Mouse (Mus musculus) E14TG2a.4 (cell line): ENCODE measurements around the gene Baiap2l1.
"Not testable (repeated sequence)": the region's sequence is repeated elsewhere in the genome, so short reads cannot be mapped to it uniquely, and the experiment has no call there.

Experiments
- H3K27me3 ChIP-seq: 2 replicates; pipeline ENCODE4 v1.6.1; 2014; ENCODE audit warnings: low read length, control low read depth; ENCODE audit not compliant: insufficient read depth
- H3K36me3 ChIP-seq: 2 replicates; pipeline ENCODE4 v1.6.1; 2014; ENCODE audit warnings: low read length, control low read depth; ENCODE audit not compliant: insufficient read depth
- H3K4me1 ChIP-seq: replicated peaks from 2 replicates; pipeline ENCODE4 v1.6.1; 2014; ENCODE audit warnings: low read depth, low read length, control low read depth
- H3K4me3 ChIP-seq: replicated peaks from 2 replicates; pipeline ENCODE4 v1.5.1; 2014; ENCODE audit warnings: mild to moderate bottlenecking, low read length
- H3K9me3 ChIP-seq: 2 replicates; pipeline ENCODE4 v1.6.1; 2014; ENCODE audit warnings: low read length, control low read depth
- CTCF ChIP-seq: conservative IDR thresholded peaks from 2 replicates; pipeline ENCODE4 v1.5.1; 2014; ENCODE audit warnings: low read length
- NANOG ChIP-seq: IDR thresholded peaks from 2 replicates; pipeline ENCODE4 v1.6.1; 2014; ENCODE audit warnings: borderline replicate concordance, low read length, mixed read lengths
- POU5F1 ChIP-seq: IDR thresholded peaks from 2 replicates; pipeline ENCODE4 v1.6.1; 2014; ENCODE audit warnings: low read length, borderline replicate concordance

The Baiap2l1 gene

GRCm38 (mm10) chr5:144379431-144379830, 21.5 kb upstream of the Baiap2l1 start:
- Histone ChIP-seq H3K4me1 (no peaks in the 10 kb centered on the region), H3K27me3 (no peaks in the 10 kb centered on the region), H3K36me3 (no peaks in the 10 kb centered on the region), H3K9me3 (peaks cover 15% of the 10 kb centered on the region), H3K4me3 (no peak overlapping the region)
- TF ChIP-seq POU5F1, result no peak
- TF ChIP-seq CTCF, result no peak
- no peak for TF ChIP-seq NANOG

- Histone ChIP-seq H3K4me3 (no peak overlapping the region), H3K27me3 (no peaks in the 10 kb centered on the region), H3K4me1 (peaks cover 21% of the 10 kb centered on the region), H3K9me3 (peaks cover 11% of the 10 kb centered on the region), H3K36me3 (no peaks in the 10 kb centered on the region)
- TF ChIP-seq NANOG (no peak), CTCF (no peak), POU5F1 (no peak)
Observed at GRCm38 (mm10) chr5:144372885-144373284, 15.0 kb upstream of the Baiap2l1 start.

GRCm38 (mm10) chr5:144372177-144372576, 14.3 kb upstream of the Baiap2l1 start:
- H3K9me3 ChIP-seq, result peaks cover 4% of the 10 kb centered on the region; the same call in 1 of the 2 replicates
- no peak overlapping the region for H3K4me3 ChIP-seq
- peaks cover 21% of the 10 kb centered on the region for H3K4me1 ChIP-seq
- no peak for TF ChIP-seq NANOG
- no peak for TF ChIP-seq POU5F1
- TF ChIP-seq CTCF, result no peak
- H3K27me3 ChIP-seq, result no peaks in the 10 kb centered on the region
- no peaks in the 10 kb centered on the region for H3K36me3 ChIP-seq

- H3K4me1 ChIP-seq, result peaks cover 21% of the 10 kb centered on the region
- TF ChIP-seq CTCF (no peak), POU5F1 (no peak), NANOG (peak; percentile 12; the same call in 1 of the 2 replicates)
- H3K4me3 ChIP-seq, result no peak overlapping the region
- no peaks in the 10 kb centered on the region for H3K36me3 ChIP-seq
- no peaks in the 10 kb centered on the region for H3K27me3 ChIP-seq
- no peaks in the 10 kb centered on the region for H3K9me3 ChIP-seq
Observed at GRCm38 (mm10) chr5:144370986-144371385, 13.1 kb upstream of the Baiap2l1 start.

GRCm38 (mm10) chr5:144368661-144369205, 10.8 kb upstream of the Baiap2l1 start:
- peaks cover 21% of the 10 kb centered on the region for H3K4me1 ChIP-seq
- H3K4me3 ChIP-seq, result no peak overlapping the region
- no peaks in the 10 kb centered on the region for H3K9me3 ChIP-seq
- H3K27me3 ChIP-seq, result no peaks in the 10 kb centered on the region
- TF ChIP-seq POU5F1 (no peak), NANOG (no peak), CTCF (no peak)
- H3K36me3 ChIP-seq, result no peaks in the 10 kb centered on the region

GRCm38 (mm10) chr5:144366551-144366950, 8.6 kb upstream of the Baiap2l1 start:
- not testable (repeated sequence) for H3K27me3 ChIP-seq
- H3K4me1 ChIP-seq, result peaks cover 12% of the 10 kb centered on the region

GRCm38 (mm10) chr5:144364680-144365357, 6.9 kb upstream of the Baiap2l1 start:
- H3K4me3 ChIP-seq, result no peak overlapping the region
- H3K36me3 ChIP-seq, result no peaks in the 10 kb centered on the region
- no peak for TF ChIP-seq POU5F1
- no peak for TF ChIP-seq NANOG
- TF ChIP-seq CTCF, result no peak
- H3K4me1 ChIP-seq, result peaks cover under 1% of the 10 kb centered on the region
- H3K27me3 ChIP-seq, result peaks cover 16% of the 10 kb centered on the region
- H3K9me3 ChIP-seq, result no peaks in the 10 kb centered on the region

More at GRCm38 (mm10) chr5:144366551-144366950, 8.6 kb upstream of the Baiap2l1 start:
- H3K9me3 ChIP-seq, H3K4me3 ChIP-seq, H3K36me3 ChIP-seq: not testable (repeated sequence)

- Histone ChIP-seq H3K4me3 (no peak overlapping the region), H3K9me3 (no peaks in the 10 kb centered on the region), H3K4me1 (peaks cover 13% of the 10 kb centered on the region), H3K27me3 (peaks cover 45% of the 10 kb centered on the region), H3K36me3 (no peaks in the 10 kb centered on the region)
- TF ChIP-seq NANOG, result no peak
- TF ChIP-seq CTCF, result no peak
- no peak for TF ChIP-seq POU5F1
Observed at GRCm38 (mm10) chr5:144360346-144360745, 2.4 kb upstream of the Baiap2l1 start.

- H3K9me3 ChIP-seq, result no peaks in the 10 kb centered on the region
- H3K4me3 ChIP-seq, result no peak overlapping the region
- TF ChIP-seq NANOG, result no peak
- TF ChIP-seq CTCF, result no peak
- TF ChIP-seq POU5F1, result no peak
- peaks cover 13% of the 10 kb centered on the region for H3K4me1 ChIP-seq
- H3K27me3 ChIP-seq, result peaks cover 47% of the 10 kb centered on the region
- H3K36me3 ChIP-seq, result no peaks in the 10 kb centered on the region
Observed at GRCm38 (mm10) chr5:144359886-144360285, 2.0 kb upstream of the Baiap2l1 start.
